21 mouse cellular contexts compared by ENCODE assay signal in genomic region chr12:100260151-100260550, GRCm38 (mm10).
A peak's percentile ranks its signal among the peaks of the same experiment; 100 is the strongest.
DNase-seq lines count a peak whose midpoint lies in the region; ATAC-seq and TF ChIP-seq lines count a peak whose summit lies in the region.
"Had no signal": no experiment of that assay in that cellular context is flagged by ENCODE, and none has a peak within 500 bp of the region (broad histone marks: within the 10 kb centered on the region; RNA-seq: fewer than 3 reads in every experiment).

No protein-coding gene starts in this region.

- no peak overlapping the region for H3K4me3 ChIP-seq in lung, embryonic 14.5 days (ENCODE audit: low read depth, low read length)
- H3K4me3 ChIP-seq: embryonic facial prominence, embryonic 12.5 days; forebrain, embryonic 12.5 days; heart, embryonic 10.5 days; hindbrain, embryonic 12.5 days had no signal

- no peak for TF ChIP-seq CTCF in lung, embryonic 14.5 days (IDR thresholded peaks at IDR 0.05; ENCODE audit: low read depth)

- no peaks in the 10 kb centered on the region for H3K4me1 ChIP-seq in lung, embryonic 14.5 days (ENCODE audit: insufficient read depth)
- H3K4me1 ChIP-seq: embryonic facial prominence, embryonic 12.5 days; forebrain, embryonic 12.5 days; heart, embryonic 10.5 days; hindbrain, embryonic 12.5 days had no signal

- no peaks in the 10 kb centered on the region for H3K27me3 ChIP-seq in lung, embryonic 14.5 days (ENCODE audit: insufficient read depth, low read length)
- H3K27me3 ChIP-seq: embryonic facial prominence, embryonic 12.5 days; forebrain, embryonic 12.5 days; hindbrain, embryonic 12.5 days had no signal

- H3K36me3 ChIP-seq in lung, embryonic 14.5 days (ENCODE audit: insufficient read depth): no peaks in the 10 kb centered on the region
- H3K36me3 ChIP-seq: embryonic facial prominence, embryonic 12.5 days; forebrain, embryonic 12.5 days; heart, embryonic 10.5 days; hindbrain, embryonic 12.5 days had no signal

- H3K4me2 ChIP-seq in lung, embryonic 14.5 days: no peak overlapping the region
- H3K4me2 ChIP-seq: embryonic facial prominence, embryonic 12.5 days; forebrain, embryonic 12.5 days; hindbrain, embryonic 12.5 days had no signal

- no peak for ATAC-seq in lung, embryonic 14.5 days (ENCODE audit: insufficient read depth)
- ATAC-seq: activated CD4-positive, CD25-positive, alpha-beta regulatory T cell, adult 4 months; forebrain, embryonic 16.5 days; Patski had no signal

- no peaks in the 10 kb centered on the region for H3K9me3 ChIP-seq in lung, embryonic 14.5 days (ENCODE audit: low read depth, low read length)
- H3K9me3 ChIP-seq: embryonic facial prominence, embryonic 12.5 days; forebrain, embryonic 12.5 days; heart, embryonic 10.5 days; hindbrain, embryonic 12.5 days had no signal

- H3K27ac ChIP-seq in lung, embryonic 14.5 days (ENCODE audit: low read depth): no peak overlapping the region
- H3K27ac ChIP-seq: embryonic facial prominence, embryonic 12.5 days; forebrain, embryonic 12.5 days; heart, embryonic 10.5 days; hindbrain, embryonic 12.5 days had no signal

- 59% methylated on average over 2 of the region's 2 CpGs for WGBS in lung, embryonic 14.5 days

- H3K9ac ChIP-seq in lung, embryonic 14.5 days: no peak overlapping the region
- H3K9ac ChIP-seq: embryonic facial prominence, embryonic 12.5 days; forebrain, embryonic 12.5 days; hindbrain, embryonic 12.5 days had no signal

- peak; percentile 66 to 69 for DNase-seq in cerebellum, postnatal 10 days
- DNase-seq in cerebellum, adult 8-10 months: no peak
- DNase-seq in kidney, postnatal 10 days: peak; percentile 33
- no peak for DNase-seq in kidney, adult 8-10 months
- peak; percentile 25 for DNase-seq in lung, embryonic 14.5 days
- no peak for DNase-seq in lung, postnatal 14 days
- DNase-seq in urinary bladder, adult 18-20 months (ENCODE audit: low spot score in 2 of 2): no peak
- DNase-seq: adrenal gland, postnatal 14 days; cerebellum, adult 2 months; embryo, embryonic 11 days; gastrocnemius, postnatal 10 days; heart, adult 18-20 months; heart, postnatal 10 days; heart, postnatal 4 days had no signal

Comparison
In these comparisons a context has a peak if more than half of its experiments do, and no peak if none do; other contexts are left out.
1. DNase-seq: peak in cerebellum, postnatal 10 days (2 of 2), kidney, postnatal 10 days (single experiment) and lung, embryonic 14.5 days (single experiment); none in cerebellum, adult 8-10 months (single experiment), kidney, adult 8-10 months (0 of 2), lung, postnatal 14 days (single experiment) and urinary bladder, adult 18-20 months (0 of 2).